Mouse (Mus musculus): Measurements from ENCODE around the gene Pmvk. TPM values are rescaled to one million over a fixed set of nuclear protein-coding genes. Genes with fewer than 3 reads are reported as not detected.
A peak's percentile ranks its signal among the peaks of the same experiment; 100 is the strongest.

Gene Pmvk
- polyA plus RNA-seq, 1 experiment from 2014 or later: 70.4 TPM

GRCm38 (mm10) chr3:89496366-89496765, 42.0 kb downstream of the Pmvk start:
- Histone ChIP-seq H3K36me3 (no peaks in the 10 kb centered on the region), H3K4me1 (peaks cover 15% of the 10 kb centered on the region), H3K4me3 (no peak overlapping the region), H3K9me3 (no peaks in the 10 kb centered on the region), H3K27me3 (ENCODE audit: insufficient read depth, poor library complexity, severe bottlenecking) (no peaks in the 10 kb centered on the region), H3K27ac (no peak overlapping the region)
- no peak for DNase-seq (ENCODE audit: low spot score)
- WGBS: 65% methylated on average over 3 of the region's 3 CpGs

GRCm38 (mm10) chr3:89499696-89500095, 45.4 kb downstream of the Pmvk start:
- H3K4me3 ChIP-seq: no peak overlapping the region
- no peaks in the 10 kb centered on the region for H3K4me1 ChIP-seq
- no peaks in the 10 kb centered on the region for H3K9me3 ChIP-seq
- DNase-seq (ENCODE audit: low spot score): no peak
- 46% methylated on average over 7 of the region's 7 CpGs for WGBS
- no peaks in the 10 kb centered on the region for H3K36me3 ChIP-seq
- H3K27ac ChIP-seq: no peak overlapping the region
- H3K27me3 ChIP-seq (ENCODE audit: insufficient read depth, poor library complexity, severe bottlenecking): no peaks in the 10 kb centered on the region

- H3K36me3 ChIP-seq: no peaks in the 10 kb centered on the region
- H3K4me1 ChIP-seq: no peaks in the 10 kb centered on the region
- H3K4me3 ChIP-seq: no peak overlapping the region
- no peak overlapping the region for H3K27ac ChIP-seq
- peaks cover 3% of the 10 kb centered on the region for H3K27me3 ChIP-seq (ENCODE audit: insufficient read depth, poor library complexity, severe bottlenecking)
- DNase-seq (ENCODE audit: low spot score): no peak
- H3K9me3 ChIP-seq: no peaks in the 10 kb centered on the region
Measured at GRCm38 (mm10) chr3:89501486-89501885, 47.1 kb downstream of the Pmvk start.

- Histone ChIP-seq H3K27me3 (ENCODE audit: insufficient read depth, poor library complexity, severe bottlenecking) (peaks cover 14% of the 10 kb centered on the region), H3K9me3 (no peaks in the 10 kb centered on the region), H3K4me1 (no peaks in the 10 kb centered on the region), H3K36me3 (no peaks in the 10 kb centered on the region), H3K27ac (no peak overlapping the region), H3K4me3 (no peak overlapping the region)
- WGBS: 66% methylated on average over 7 of the region's 7 CpGs
- no peak for DNase-seq (ENCODE audit: low spot score)
Measured at GRCm38 (mm10) chr3:89502551-89502950, 48.2 kb downstream of the Pmvk start.

- 40% methylated on average over 9 of the region's 9 CpGs for WGBS
- Histone ChIP-seq H3K4me3 (no peak overlapping the region), H3K27me3 (ENCODE audit: insufficient read depth, poor library complexity, severe bottlenecking) (peaks cover 59% of the 10 kb centered on the region)
Measured at GRCm38 (mm10) chr3:89508041-89508440, 53.7 kb downstream of the Pmvk start.

GRCm38 (mm10) chr3:89510979-89511378, 56.6 kb downstream of the Pmvk start:
- 15% methylated on average over 4 of the region's 4 CpGs for WGBS
- Histone ChIP-seq H3K27ac (no peak overlapping the region), H3K36me3 (no peaks in the 10 kb centered on the region), H3K27me3 (ENCODE audit: insufficient read depth, poor library complexity, severe bottlenecking) (peaks cover 59% of the 10 kb centered on the region), H3K9me3 (no peaks in the 10 kb centered on the region), H3K4me1 (peaks cover 18% of the 10 kb centered on the region), H3K4me3 (peak overlapping the region; percentile 33; the same call in 1 of the 2 replicates)
- DNase-seq (ENCODE audit: low spot score): no peak

More at GRCm38 (mm10) chr3:89508041-89508440, 53.7 kb downstream of the Pmvk start:
- no peaks in the 10 kb centered on the region for H3K9me3 ChIP-seq
- H3K27ac ChIP-seq: no peak overlapping the region
- no peak for DNase-seq (ENCODE audit: low spot score)
- H3K36me3 ChIP-seq: no peaks in the 10 kb centered on the region
- peaks cover 14% of the 10 kb centered on the region for H3K4me1 ChIP-seq

- no peaks in the 10 kb centered on the region for H3K36me3 ChIP-seq
- H3K4me1 ChIP-seq: peaks cover 18% of the 10 kb centered on the region
- peaks cover 2% of the 10 kb centered on the region; the same call in 1 of the 2 replicates for H3K9me3 ChIP-seq
- H3K4me3 ChIP-seq: peak overlapping the region; percentile 33
- peaks cover 57% of the 10 kb centered on the region for H3K27me3 ChIP-seq (ENCODE audit: insufficient read depth, poor library complexity, severe bottlenecking)
- WGBS: 27% methylated on average over 15 of the region's 15 CpGs
- DNase-seq (ENCODE audit: low spot score): no peak
- H3K27ac ChIP-seq: no peak overlapping the region
Measured at GRCm38 (mm10) chr3:89511400-89511799, 57.1 kb downstream of the Pmvk start.

- Histone ChIP-seq H3K4me3 (no peak overlapping the region), H3K27ac (no peak overlapping the region), H3K36me3 (no peaks in the 10 kb centered on the region), H3K9me3 (peaks cover 9% of the 10 kb centered on the region; the same call in 1 of the 2 replicates), H3K4me1 (peaks cover 18% of the 10 kb centered on the region), H3K27me3 (ENCODE audit: insufficient read depth, poor library complexity, severe bottlenecking) (peaks cover 49% of the 10 kb centered on the region)
- WGBS: 71% methylated on average over 2 of the region's 2 CpGs
- no peak for DNase-seq (ENCODE audit: low spot score)
Measured at GRCm38 (mm10) chr3:89512225-89512624, 57.9 kb downstream of the Pmvk start.

- 51% methylated on average over 11 of the region's 11 CpGs for WGBS
- DNase-seq (ENCODE audit: low spot score): no peak
- no peaks in the 10 kb centered on the region for H3K36me3 ChIP-seq
Measured at GRCm38 (mm10) chr3:89515444-89515843, 61.1 kb downstream of the Pmvk start.

GRCm38 (mm10) chr3:89516321-89516720, 62.0 kb downstream of the Pmvk start:
- H3K4me1 ChIP-seq: peaks cover 28% of the 10 kb centered on the region
- 91% methylated on average over 5 of the region's 5 CpGs for WGBS
- H3K27me3 ChIP-seq (ENCODE audit: insufficient read depth, poor library complexity, severe bottlenecking): peaks cover 25% of the 10 kb centered on the region
- no peaks in the 10 kb centered on the region for H3K36me3 ChIP-seq
- no peak overlapping the region for H3K4me3 ChIP-seq
- DNase-seq (ENCODE audit: low spot score): no peak
- no peak overlapping the region for H3K27ac ChIP-seq
- H3K9me3 ChIP-seq: peaks cover 9% of the 10 kb centered on the region; the same call in 1 of the 2 replicates

More at GRCm38 (mm10) chr3:89515444-89515843, 61.1 kb downstream of the Pmvk start:
- Histone ChIP-seq H3K27me3 (ENCODE audit: insufficient read depth, poor library complexity, severe bottlenecking) (peaks cover 23% of the 10 kb centered on the region), H3K27ac (no peak overlapping the region), H3K4me3 (no peak overlapping the region), H3K4me1 (peaks cover 26% of the 10 kb centered on the region), H3K9me3 (peaks cover 9% of the 10 kb centered on the region; the same call in 1 of the 2 replicates)

Other genes starting within 250 kb of the Pmvk start
- 18.1 and 20.0 TPM in 2 replicates for gene Thbs3, start 239.4 kb upstream of the Pmvk start, polyA plus RNA-seq (2016; fragmentation: Nextera tagmentation; extraction: Ambion mirVana)
- gene Mtx1, start 227.5 kb upstream of the Pmvk start, polyA plus RNA-seq (2016; fragmentation: Nextera tagmentation; extraction: Ambion mirVana): 179 and 204 TPM in 2 replicates
- gene Muc1, start 225.5 kb upstream of the Pmvk start, polyA plus RNA-seq (2016; fragmentation: Nextera tagmentation; extraction: Ambion mirVana): 0.11 and 0.16 TPM in 2 replicates
- 244 and 260 TPM in 2 replicates for gene Krtcap2, start 208.6 kb upstream of the Pmvk start, polyA plus RNA-seq (2016; fragmentation: Nextera tagmentation; extraction: Ambion mirVana)
- gene Trim46, start 208.2 kb upstream of the Pmvk start, polyA plus RNA-seq (2016; fragmentation: Nextera tagmentation; extraction: Ambion mirVana): 0.79 and 1.9 TPM in 2 replicates
- gene Dpm3, start 195.2 kb upstream of the Pmvk start, polyA plus RNA-seq (2016; fragmentation: Nextera tagmentation; extraction: Ambion mirVana): 76.7 and 86.0 TPM in 2 replicates
- gene Slc50a1, start 184.0 kb upstream of the Pmvk start, polyA plus RNA-seq (2016; fragmentation: Nextera tagmentation; extraction: Ambion mirVana): 39.9 and 42.4 TPM in 2 replicates
- gene Efna1, start 173.4 kb upstream of the Pmvk start, polyA plus RNA-seq (2016; fragmentation: Nextera tagmentation; extraction: Ambion mirVana): 32.0 and 37.7 TPM in 2 replicates
- gene Efna3, start 131.6 kb upstream of the Pmvk start, polyA plus RNA-seq (2016; fragmentation: Nextera tagmentation; extraction: Ambion mirVana): 0.71 and 2.5 TPM in 2 replicates
- 10.6 and 19.3 TPM in 2 replicates for gene Efna4, start 116.5 kb upstream of the Pmvk start, polyA plus RNA-seq (2016; fragmentation: Nextera tagmentation; extraction: Ambion mirVana)
- 41.9 and 49.0 TPM in 2 replicates for gene Adam15, start 104.5 kb upstream of the Pmvk start, polyA plus RNA-seq (2016; fragmentation: Nextera tagmentation; extraction: Ambion mirVana)
- 0.05 TPM in 1 of 2 replicates, not detected in the other for gene Dcst2, start 92.6 kb upstream of the Pmvk start, polyA plus RNA-seq (2016; fragmentation: Nextera tagmentation; extraction: Ambion mirVana)
- 0.10 and 0.11 TPM in 2 replicates for gene Dcst1, start 89.3 kb upstream of the Pmvk start, polyA plus RNA-seq (2016; fragmentation: Nextera tagmentation; extraction: Ambion mirVana)
- 1.4 and 1.9 TPM in 2 replicates for gene Zbtb7b, start 59.8 kb upstream of the Pmvk start, polyA plus RNA-seq (2016; fragmentation: Nextera tagmentation; extraction: Ambion mirVana)
- gene Lenep, start 51.7 kb upstream of the Pmvk start, polyA plus RNA-seq (2016; fragmentation: Nextera tagmentation; extraction: Ambion mirVana): not detected in 2 replicates
- gene Flad1, start 42.7 kb upstream of the Pmvk start, polyA plus RNA-seq (2016; fragmentation: Nextera tagmentation; extraction: Ambion mirVana): 30.7 and 40.3 TPM in 2 replicates
- 465 and 589 TPM in 2 replicates for gene Cks1b, start 36.2 kb upstream of the Pmvk start, polyA plus RNA-seq (2016; fragmentation: Nextera tagmentation; extraction: Ambion mirVana)
- 72.2 and 79.5 TPM in 2 replicates for gene Shc1, start 36.1 kb upstream of the Pmvk start, polyA plus RNA-seq (2016; fragmentation: Nextera tagmentation; extraction: Ambion mirVana)
- gene Pygo2, start 24.3 kb upstream of the Pmvk start, polyA plus RNA-seq (2016; fragmentation: Nextera tagmentation; extraction: Ambion mirVana): 28.2 and 35.9 TPM in 2 replicates
- 46.5 and 68.4 TPM in 2 replicates for gene Pbxip1, start 17.8 kb upstream of the Pmvk start, polyA plus RNA-seq (2016; fragmentation: Nextera tagmentation; extraction: Ambion mirVana)
- gene Kcnn3, start 65.6 kb downstream of the Pmvk start, polyA plus RNA-seq (2016; fragmentation: Nextera tagmentation; extraction: Ambion mirVana): 0.58 and 1.1 TPM in 2 replicates